Mouse (Mus musculus): ENCODE measurements at regions not wholly inside any gene's neighbourhood (a gene's known extent, or its start where the extent isn't known, plus 50 kb on each side); places are given as distances from the start of the nearest gene placed in this dataset.

DNA sequence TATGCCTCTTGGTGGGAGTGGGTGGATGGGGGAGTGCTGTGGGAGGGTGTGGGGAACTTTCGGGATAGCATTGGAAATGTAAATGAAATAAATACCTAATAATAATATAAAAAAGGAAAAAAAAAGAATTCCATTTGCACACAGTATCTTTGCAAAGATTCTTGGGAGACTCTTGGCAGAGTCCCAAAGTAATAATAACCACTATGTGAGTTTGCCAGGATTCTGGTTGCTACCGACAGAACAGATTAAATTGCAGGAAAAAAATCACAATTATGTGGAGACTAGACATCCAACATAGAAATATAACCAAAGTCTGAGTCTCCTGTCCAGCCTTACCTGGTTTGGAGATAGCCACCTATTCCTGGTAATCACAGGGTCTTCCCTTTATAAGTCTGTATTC, 75.6 kb upstream of the Fam49a start:
- Histone ChIP-seq H3K27ac (ENCODE audit: low read depth) (no peak overlapping the region), H3K9ac (replicated peaks) (no peak overlapping the region), H3K36me3 (replicated peaks; ENCODE audit: insufficient read depth, low read length) (no peaks in the 10 kb centered on the region), H3K27me3 (ENCODE audit: insufficient read depth, low read length) (no peaks in the 10 kb centered on the region), H3K4me1 (ENCODE audit: insufficient read depth) (no peaks in the 10 kb centered on the region), H3K4me2 (ENCODE audit: low read depth, low read length) (no peak overlapping the region), H3K4me3 (ENCODE audit: low read depth, low read length) (no peak overlapping the region), H3K9me3 (ENCODE audit: low read length) (no peaks in the 10 kb centered on the region)
- WGBS (ENCODE audit: insufficient replicate concordance): 58% methylated on average over 2 of the region's 2 CpGs
- no peak for ATAC-seq
- no peak for DNase-seq
- TF ChIP-seq EP300 (IDR thresholded peaks at IDR 0.05; ENCODE audit: low read depth) (no peak), CTCF (IDR thresholded peaks at IDR 0.05; ENCODE audit: low read depth) (no peak)

DNA sequence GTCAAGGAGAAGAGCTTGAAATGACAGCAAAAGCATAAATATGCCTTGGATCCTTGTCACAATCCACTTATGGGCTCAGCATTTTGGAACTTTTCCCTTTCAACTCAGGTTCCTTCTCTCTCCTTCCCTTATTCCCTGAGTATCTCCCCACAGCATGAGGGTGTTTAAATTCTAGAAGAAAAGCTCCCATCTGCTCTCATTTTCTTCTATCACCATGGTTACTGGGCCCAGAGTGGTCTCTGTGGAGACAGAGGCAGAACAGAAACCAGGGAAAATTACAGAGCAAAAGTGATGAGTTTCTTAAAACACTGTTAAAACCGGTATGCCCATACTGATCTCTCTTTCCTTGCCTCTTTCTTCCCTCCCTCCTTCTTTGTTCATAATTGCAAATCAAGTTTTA, 66.9 kb upstream of the Fam49a start:
- Histone ChIP-seq H3K27ac (ENCODE audit: low read depth) (no peak overlapping the region), H3K4me3 (ENCODE audit: low read depth, low read length) (no peak overlapping the region), H3K27me3 (ENCODE audit: insufficient read depth, low read length) (no peaks in the 10 kb centered on the region), H3K4me1 (ENCODE audit: insufficient read depth) (no peaks in the 10 kb centered on the region), H3K9ac (replicated peaks) (no peak overlapping the region), H3K9me3 (ENCODE audit: low read length) (no peaks in the 10 kb centered on the region), H3K36me3 (replicated peaks; ENCODE audit: insufficient read depth, low read length) (no peaks in the 10 kb centered on the region), H3K4me2 (ENCODE audit: low read depth, low read length) (no peak overlapping the region)
- TF ChIP-seq CTCF (IDR thresholded peaks at IDR 0.05; ENCODE audit: low read depth) (no peak), EP300 (IDR thresholded peaks at IDR 0.05; ENCODE audit: low read depth) (no peak)
- no peak for DNase-seq
- WGBS (ENCODE audit: insufficient replicate concordance): 56% methylated on average over 1 of the region's 1 CpGs
- ATAC-seq: no peak

DNA sequence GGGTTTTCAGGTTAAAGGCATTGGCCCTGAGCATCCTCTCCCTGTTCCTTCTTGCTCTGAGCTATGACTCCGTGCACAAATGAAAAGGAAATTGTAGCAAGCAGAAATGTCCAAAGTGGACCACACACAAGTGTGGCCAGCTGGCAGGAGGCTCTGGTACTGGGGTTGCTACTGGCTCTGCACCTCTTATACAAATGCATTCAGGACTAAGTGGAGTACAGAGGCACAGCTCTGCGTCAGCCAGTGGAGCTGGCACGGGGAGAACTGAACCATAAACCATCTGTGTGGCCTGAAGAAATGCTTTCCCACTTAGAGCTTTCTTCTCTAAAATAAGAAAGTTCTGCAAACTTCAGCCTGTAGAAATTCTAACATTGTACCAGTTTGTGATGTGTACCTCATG, 65.3 kb upstream of the Fam49a start:
- DNase-seq: no peak
- Histone ChIP-seq H3K4me1 (ENCODE audit: insufficient read depth) (no peaks in the 10 kb centered on the region), H3K9ac (replicated peaks) (no peak overlapping the region), H3K4me3 (ENCODE audit: low read depth, low read length) (no peak overlapping the region), H3K9me3 (ENCODE audit: low read length) (no peaks in the 10 kb centered on the region), H3K36me3 (replicated peaks; ENCODE audit: insufficient read depth, low read length) (no peaks in the 10 kb centered on the region), H3K4me2 (ENCODE audit: low read depth, low read length) (no peak overlapping the region), H3K27ac (ENCODE audit: low read depth) (no peak overlapping the region), H3K27me3 (ENCODE audit: insufficient read depth, low read length) (no peaks in the 10 kb centered on the region)
- ATAC-seq: no peak
- TF ChIP-seq EP300 (IDR thresholded peaks at IDR 0.05; ENCODE audit: low read depth) (no peak), CTCF (IDR thresholded peaks at IDR 0.05; ENCODE audit: low read depth) (no peak)
- 84% methylated on average over 3 of the region's 3 CpGs for WGBS (ENCODE audit: insufficient replicate concordance)

DNA sequence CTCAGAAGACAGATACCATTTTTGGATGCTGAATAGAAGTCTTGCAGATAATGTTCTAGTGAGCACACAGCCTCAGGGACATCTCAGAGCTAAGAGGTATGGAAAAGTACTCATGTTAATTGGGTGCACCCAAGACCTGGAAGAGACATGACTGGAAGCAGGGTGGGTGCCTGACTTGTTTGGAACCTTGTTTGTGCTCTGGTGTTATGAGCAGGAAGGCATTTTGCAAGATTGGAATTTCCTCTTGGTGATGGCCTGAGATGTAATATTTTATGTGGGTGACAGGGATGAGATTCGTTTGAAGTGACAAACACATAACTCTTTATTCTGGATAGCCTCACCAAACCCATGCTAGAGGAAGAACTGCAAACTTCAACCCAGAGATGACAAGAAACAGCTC, 53.7 kb upstream of the Fam49a start:
- ATAC-seq: no peak
- Histone ChIP-seq H3K9ac (replicated peaks) (no peak overlapping the region), H3K36me3 (replicated peaks; ENCODE audit: insufficient read depth, low read length) (no peaks in the 10 kb centered on the region), H3K4me2 (ENCODE audit: low read depth, low read length) (no peak overlapping the region), H3K27me3 (ENCODE audit: insufficient read depth, low read length) (no peaks in the 10 kb centered on the region), H3K4me1 (ENCODE audit: insufficient read depth) (no peaks in the 10 kb centered on the region), H3K27ac (ENCODE audit: low read depth) (no peak overlapping the region), H3K4me3 (ENCODE audit: low read depth, low read length) (no peak overlapping the region), H3K9me3 (ENCODE audit: low read length) (no peaks in the 10 kb centered on the region)
- TF ChIP-seq EP300 (IDR thresholded peaks at IDR 0.05; ENCODE audit: low read depth) (no peak), CTCF (IDR thresholded peaks at IDR 0.05; ENCODE audit: low read depth) (no peak)
- WGBS (ENCODE audit: insufficient replicate concordance): 29% methylated on average over 1 of the region's 1 CpGs
- no peak for DNase-seq

Measured in liver, postnatal 0 days (tissue).